Mouse (Mus musculus) midbrain, embryonic 13.5 days (tissue): ENCODE measurements around the gene Tecr. TPM values are rescaled to one million over a fixed set of nuclear protein-coding genes. Genes with fewer than 3 reads are reported as not detected.
"Not testable (repeated sequence)": the region's sequence is repeated elsewhere in the genome, so short reads cannot be mapped to it uniquely, and the experiment has no call there.

Experiments
- ATAC-seq: fragments of 200-750 bp; cut with Nextera tagmentation; 2 replicates; pipeline ENCODE4 v1.8.0; 2017; ENCODE audit warnings: mild to moderate bottlenecking, moderate TSS enrichment, moderate library complexity
- H3K27ac ChIP-seq: fragments of 300-500 bp; sonication (generic); 2 replicates; pipeline ENCODE4 v1.5.1; 2015; ENCODE audit warnings: inconsistent platforms, mild to moderate bottlenecking, moderate library complexity
- H3K27me3 ChIP-seq: fragments of 300-500 bp; sonication (generic); 2 replicates; pipeline ENCODE4 v1.6.1; 2015; ENCODE audit warnings: mild to moderate bottlenecking, inconsistent platforms
- H3K36me3 ChIP-seq: fragments of 300-500 bp; sonication (generic); 2 replicates; pipeline ENCODE4 v1.6.1; 2015; ENCODE audit warnings: mild to moderate bottlenecking, inconsistent platforms
- H3K4me1 ChIP-seq: fragments of 300-500 bp; sonication (generic); replicated peaks from 2 replicates; pipeline ENCODE4 v1.6.1; 2015; ENCODE audit warnings: inconsistent platforms
- H3K4me2 ChIP-seq: fragments of 300-500 bp; sonication (generic); replicated peaks from 2 replicates; pipeline ENCODE4 v1.6.1; 2015; ENCODE audit warnings: moderate library complexity, mild to moderate bottlenecking, inconsistent platforms
- H3K4me3 ChIP-seq: fragments of 300-500 bp; sonication (generic); replicated peaks from 2 replicates; pipeline ENCODE4 v1.5.1; 2015; ENCODE audit warnings: mild to moderate bottlenecking, inconsistent platforms
- H3K9ac ChIP-seq: fragments of 300-500 bp; sonication (generic); replicated peaks from 2 replicates; pipeline ENCODE4 v1.6.1; 2015; ENCODE audit warnings: mild to moderate bottlenecking, inconsistent platforms
- H3K9me3 ChIP-seq: fragments of 300-500 bp; sonication (generic); 2 replicates; pipeline ENCODE4 v1.6.1; 2016; ENCODE audit warnings: mild to moderate bottlenecking, inconsistent platforms
- WGBS: fragments of 180-500 bp; shearing (Covaris S2); methylation state at CpG from one replicate; pipeline ENCODE4 v1.1.7; 2015; 5-methylcytosine and 5-hydroxymethylcytosine counted together
- polyA plus RNA-seq: library from polyadenylated mRNA; unstranded; fragments of >200 nt; fragmentation: Nextera tagmentation; extraction: Ambion mirVana; gene quantifications from 2 replicates; pipeline ENCODE4 v1.2.1, GENCODE M21; 2015

Tecr gene
- polyA plus RNA-seq, 1 experiment from 2014 or later = 820 TPM

DNA sequence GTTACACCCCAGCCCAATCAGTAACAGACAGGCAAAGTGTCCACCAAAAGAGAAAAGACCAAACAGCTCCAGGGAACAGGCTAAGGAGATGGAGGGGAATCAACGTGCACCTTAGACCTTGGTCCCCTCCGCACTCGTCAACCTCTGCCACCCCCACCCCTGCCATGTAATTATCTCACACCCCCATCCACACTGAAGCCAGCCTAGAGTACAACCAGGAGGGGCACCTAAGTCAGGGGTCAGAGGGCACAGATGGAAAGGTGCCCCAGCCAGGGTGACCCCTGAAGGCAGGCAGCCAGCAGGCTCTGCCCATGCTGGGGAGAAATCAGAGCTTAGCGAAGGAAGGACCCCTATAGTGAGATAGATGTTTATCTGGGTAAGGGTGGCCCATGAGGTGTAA lies 30.9 kb downstream of the Tecr start:
- no peak for ATAC-seq
- Histone ChIP-seq H3K27ac (0 out of 2 replicates have a peak overlapping the region, but pooled peaks have one; percentile 4), H3K9me3 (no peaks in the 10 kb centered on the region), H3K4me1 (peaks cover 72% of the 10 kb centered on the region), H3K9ac (no peak overlapping the region; the same call in 1 of the 2 replicates), H3K4me3 (no peak overlapping the region), H3K36me3 (peaks cover 37% of the 10 kb centered on the region), H3K27me3 (no peaks in the 10 kb centered on the region), H3K4me2 (no peak overlapping the region)
- 69% methylated on average over 4 of the region's 4 CpGs for WGBS

DNA sequence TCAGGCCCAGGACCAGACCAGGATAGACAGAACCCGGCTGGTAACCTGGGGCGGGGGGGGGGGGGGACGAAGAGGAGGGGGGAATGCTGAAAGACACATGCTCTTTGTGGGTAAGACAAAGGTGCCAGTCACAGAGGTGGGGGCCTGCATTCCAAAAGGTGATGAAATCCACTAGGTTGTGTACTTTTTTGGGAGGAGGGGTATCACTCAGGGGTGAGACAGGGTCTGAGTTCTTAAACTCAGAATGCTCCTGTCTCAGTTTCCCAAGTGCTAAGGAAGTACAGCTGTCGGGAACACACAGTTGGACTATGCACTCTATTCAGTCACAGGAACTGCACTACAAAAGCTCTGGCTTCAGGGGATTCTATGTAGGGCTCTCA lies 31.3 kb downstream of the Tecr start:
- peaks cover 41% of the 10 kb centered on the region for H3K36me3 ChIP-seq
- H3K4me2 ChIP-seq = no peak overlapping the region
- 0 out of 2 replicates have a peak overlapping the region, but pooled peaks have one; percentile 14 for H3K27ac ChIP-seq
- peaks cover 69% of the 10 kb centered on the region for H3K4me1 ChIP-seq
- no peaks in the 10 kb centered on the region for H3K9me3 ChIP-seq
- no peaks in the 10 kb centered on the region for H3K27me3 ChIP-seq
- no peak overlapping the region for H3K4me3 ChIP-seq
- WGBS = 87% methylated on average over 3 of the region's 4 CpGs
- H3K9ac ChIP-seq = no peak overlapping the region
- ATAC-seq = no peak

DNA sequence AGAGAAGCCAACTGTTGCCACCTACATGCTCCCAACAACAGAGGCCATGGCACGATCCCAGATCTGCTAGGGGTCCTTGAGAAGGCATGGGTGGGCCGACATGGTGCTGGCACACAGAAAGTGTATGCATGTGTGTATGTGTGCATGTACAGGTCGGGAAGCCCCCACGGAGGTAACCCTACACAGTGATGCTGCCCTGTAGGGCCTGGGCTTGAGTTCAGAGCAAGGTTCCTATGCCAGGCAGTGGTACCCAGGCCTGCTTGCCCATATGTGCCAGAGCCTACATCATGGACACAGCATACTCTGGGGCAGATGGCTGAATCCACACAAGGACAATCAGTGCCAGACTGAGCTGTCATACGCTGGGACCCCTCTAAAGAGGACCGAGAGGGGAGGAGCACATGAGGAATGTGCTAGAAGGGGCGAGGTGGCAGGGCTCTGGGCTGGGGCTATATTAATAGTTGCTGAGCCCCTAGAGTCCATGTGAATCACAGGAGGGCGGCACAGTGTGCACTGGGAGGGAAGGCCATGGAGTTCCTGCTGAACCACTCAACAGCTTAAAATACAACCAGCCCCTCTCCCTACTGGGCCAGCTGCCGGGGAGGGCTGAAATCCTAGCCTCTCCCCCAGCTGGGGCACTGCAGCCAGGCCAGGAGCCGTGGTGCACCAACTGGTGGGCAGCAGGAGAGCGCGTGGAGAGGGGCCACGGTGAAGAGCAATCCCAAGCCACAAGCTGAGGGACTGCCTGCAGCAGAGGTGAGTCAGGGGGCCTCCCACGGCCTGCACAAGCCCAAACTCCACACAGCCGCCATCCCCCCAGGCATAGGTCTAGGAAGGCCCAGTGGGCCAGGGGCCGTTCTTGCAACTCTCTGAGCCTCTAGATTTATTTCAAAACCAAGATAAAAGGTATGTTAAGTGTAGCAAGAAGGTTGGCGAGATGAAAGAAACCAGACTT lies 31.9 kb downstream of the Tecr start:
- WGBS = 81% methylated on average over 17 of the region's 17 CpGs
- Histone ChIP-seq H3K9me3 (no peaks in the 10 kb centered on the region), H3K9ac (no peak overlapping the region), H3K4me1 (peaks cover 64% of the 10 kb centered on the region), H3K36me3 (peaks cover 47% of the 10 kb centered on the region), H3K27me3 (no peaks in the 10 kb centered on the region), H3K4me2 (no peak overlapping the region), H3K27ac (peak overlapping the region; percentile 35; the same call in 1 of the 2 replicates), H3K4me3 (no peak overlapping the region)
- ATAC-seq = no peak

DNA sequence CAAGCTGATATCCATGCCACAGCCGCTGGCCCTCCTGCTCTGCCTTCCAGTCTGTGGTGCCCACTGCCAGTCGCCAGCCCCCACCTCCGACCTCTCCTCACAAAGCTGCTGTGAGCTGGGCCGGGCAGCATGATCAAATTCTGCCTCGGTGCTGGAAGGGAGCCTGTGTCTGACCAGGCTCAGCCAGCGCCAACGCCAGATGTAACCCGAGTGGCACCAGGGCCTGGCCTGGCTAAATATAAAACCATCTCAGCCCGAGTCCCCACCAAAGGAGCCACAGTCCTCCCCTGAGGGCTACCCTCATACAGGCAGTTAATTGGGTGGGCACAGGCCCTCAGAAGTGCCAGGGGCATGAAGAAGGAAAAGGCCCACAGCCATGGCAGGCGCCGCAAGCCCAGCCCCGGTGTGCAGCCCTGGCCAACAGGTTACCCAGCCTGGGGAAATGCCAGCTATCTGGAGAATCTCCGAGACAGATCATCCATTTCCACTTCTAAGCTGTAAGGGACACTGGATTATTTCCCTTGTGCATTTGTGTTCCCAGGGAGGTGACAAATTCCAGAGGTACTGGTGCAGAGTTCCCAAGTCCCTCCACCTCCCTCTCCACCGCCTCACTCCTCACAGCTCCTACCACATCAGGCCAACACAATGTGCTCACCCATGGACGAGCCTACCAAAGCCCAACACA lies 33.0 kb downstream of the Tecr start:
- peaks cover 53% of the 10 kb centered on the region for H3K4me1 ChIP-seq
- ATAC-seq = no peak
- H3K36me3 ChIP-seq = peaks cover 53% of the 10 kb centered on the region
- no peak overlapping the region for H3K4me3 ChIP-seq
- no peak overlapping the region for H3K27ac ChIP-seq
- no peaks in the 10 kb centered on the region for H3K9me3 ChIP-seq
- H3K4me2 ChIP-seq = no peak overlapping the region
- H3K27me3 ChIP-seq = no peaks in the 10 kb centered on the region
- 87% methylated on average over 15 of the region's 15 CpGs for WGBS
- no peak overlapping the region for H3K9ac ChIP-seq

DNA sequence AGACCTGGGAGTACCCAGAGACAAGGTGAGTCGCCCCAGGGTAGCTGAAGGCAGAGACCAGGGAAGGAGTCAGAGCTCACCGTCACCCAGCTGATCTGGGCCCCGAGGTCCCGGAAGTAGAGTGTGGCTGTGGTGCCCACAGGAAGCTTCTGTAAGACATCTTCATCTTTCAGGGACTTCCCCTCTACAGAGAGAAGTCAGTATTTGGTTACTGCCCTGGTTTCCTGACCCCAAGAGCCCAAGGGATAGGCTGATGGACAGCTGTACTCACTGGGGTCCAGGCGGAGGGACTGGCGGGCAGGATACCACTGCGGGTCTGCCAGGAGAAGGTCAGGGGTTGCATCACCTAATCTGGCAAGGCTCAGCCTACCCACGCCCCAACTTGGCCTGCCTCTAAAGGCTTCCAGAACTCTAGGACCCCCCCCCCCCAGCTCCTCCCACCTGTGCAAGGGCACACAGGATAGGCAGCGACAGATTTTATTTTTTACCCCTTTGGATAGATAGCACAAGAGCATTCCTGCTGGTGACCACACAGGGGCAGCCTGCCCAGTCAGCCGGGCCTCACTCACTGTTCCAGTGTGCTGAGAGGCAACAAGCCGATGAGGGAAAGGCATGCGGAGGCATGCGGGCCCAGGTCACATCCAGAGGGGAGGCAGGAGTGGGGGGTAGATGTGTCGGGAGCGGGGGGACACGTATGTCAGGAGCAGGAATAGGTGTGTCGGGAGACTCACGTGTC lies 34.5 kb downstream of the Tecr start:
- Histone ChIP-seq H3K4me1 (peaks cover 49% of the 10 kb centered on the region), H3K9ac (no peak overlapping the region), H3K27ac (no peak overlapping the region), H3K9me3 (no peaks in the 10 kb centered on the region), H3K4me3 (no peak overlapping the region), H3K4me2 (no peak overlapping the region), H3K27me3 (no peaks in the 10 kb centered on the region), H3K36me3 (peaks cover 62% of the 10 kb centered on the region)
- 88% methylated on average over 18 of the region's 18 CpGs for WGBS
- no peak for ATAC-seq

DNA sequence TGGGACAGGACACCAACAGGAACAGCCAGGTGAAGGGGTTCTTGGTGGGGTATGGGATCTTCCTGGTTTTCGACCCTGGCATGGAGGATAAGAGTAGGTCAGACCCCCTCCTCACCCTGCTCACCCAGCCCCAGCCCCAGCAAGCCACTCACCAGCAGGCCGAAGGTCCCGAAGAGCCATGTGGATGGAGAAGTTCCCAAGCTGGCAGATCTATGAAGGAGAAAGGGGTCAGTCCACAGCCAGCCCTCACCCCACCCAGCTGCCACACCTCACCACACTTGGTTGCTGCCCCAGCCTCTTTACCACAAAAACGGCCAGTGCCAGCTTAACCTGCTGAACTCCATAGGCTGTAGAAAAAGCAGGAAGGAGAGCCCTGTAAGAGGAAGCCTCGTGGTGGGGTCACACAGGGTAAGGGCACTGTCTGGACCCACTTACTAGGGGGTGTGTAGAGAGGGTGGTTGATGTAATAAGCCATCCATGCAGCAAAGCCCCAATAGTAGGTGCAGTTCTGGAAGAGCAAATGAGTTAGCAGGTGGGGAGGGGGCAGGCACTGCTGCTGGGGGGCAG lies 35.4 kb downstream of the Tecr start:
- no peak for ATAC-seq
- WGBS = 93% methylated on average over 5 of the region's 5 CpGs
- H3K36me3 ChIP-seq = peaks cover 62% of the 10 kb centered on the region

DNA sequence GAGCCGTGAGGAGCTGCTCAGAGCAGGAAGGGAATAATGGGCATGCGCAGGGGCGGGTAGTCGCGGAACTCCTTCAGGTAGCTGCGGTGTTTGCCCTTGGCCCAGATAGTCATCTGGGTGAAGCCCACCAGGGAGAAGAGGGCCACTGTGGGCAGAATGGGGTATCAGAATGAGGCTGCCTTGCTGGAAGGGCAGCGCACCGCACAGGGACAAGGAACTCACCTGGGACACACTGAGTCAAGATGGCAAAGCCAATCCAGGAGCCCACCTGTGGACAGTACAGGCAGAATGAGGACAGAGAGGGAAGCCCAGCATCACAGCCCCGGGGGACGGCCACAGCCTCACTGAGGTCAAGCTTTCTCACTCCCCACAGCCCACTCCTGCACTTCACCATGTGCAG lies 36.0 kb downstream of the Tecr start:
- no peaks in the 10 kb centered on the region for H3K27me3 ChIP-seq
- H3K9me3 ChIP-seq = no peaks in the 10 kb centered on the region
- peaks cover 49% of the 10 kb centered on the region for H3K4me1 ChIP-seq
- peaks cover 62% of the 10 kb centered on the region for H3K36me3 ChIP-seq
- no peak for ATAC-seq
- H3K4me3 ChIP-seq = no peak overlapping the region
- WGBS = 97% methylated on average over 10 of the region's 10 CpGs
- H3K9ac ChIP-seq = no peak overlapping the region
- H3K27ac ChIP-seq = no peak overlapping the region
- H3K4me2 ChIP-seq = no peak overlapping the region

More for the DNA sequence above, 35.4 kb downstream of the Tecr start:
- Histone ChIP-seq H3K4me2 (no peak overlapping the region), H3K9me3 (no peaks in the 10 kb centered on the region), H3K27me3 (no peaks in the 10 kb centered on the region), H3K27ac (no peak overlapping the region), H3K4me3 (no peak overlapping the region), H3K9ac (no peak overlapping the region), H3K4me1 (peaks cover 51% of the 10 kb centered on the region)

DNA sequence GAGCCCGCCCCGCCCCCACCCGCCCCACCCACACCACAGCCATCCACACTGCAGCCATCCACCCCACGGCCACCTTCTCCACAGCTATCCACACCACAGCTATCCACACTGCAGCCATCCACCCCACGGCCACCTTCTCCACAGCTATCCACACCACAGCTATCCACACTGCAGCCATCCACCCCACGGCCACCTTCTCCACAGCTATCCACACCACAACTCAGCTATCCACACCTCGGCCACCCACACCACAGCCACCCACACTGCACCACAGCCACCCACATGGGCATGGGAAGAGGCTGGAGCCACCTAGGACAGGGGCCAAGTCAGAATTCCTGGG lies 36.8 kb downstream of the Tecr start:
- H3K27me3 ChIP-seq, H3K4me2 ChIP-seq, H3K27ac ChIP-seq, ATAC-seq, H3K9me3 ChIP-seq, H3K4me3 ChIP-seq, H3K9ac ChIP-seq: not testable (repeated sequence)
- Histone ChIP-seq H3K36me3 (peaks cover 61% of the 10 kb centered on the region), H3K4me1 (peaks cover 40% of the 10 kb centered on the region)
- WGBS = 93% methylated on average over 4 of the region's 7 CpGs

DNA sequence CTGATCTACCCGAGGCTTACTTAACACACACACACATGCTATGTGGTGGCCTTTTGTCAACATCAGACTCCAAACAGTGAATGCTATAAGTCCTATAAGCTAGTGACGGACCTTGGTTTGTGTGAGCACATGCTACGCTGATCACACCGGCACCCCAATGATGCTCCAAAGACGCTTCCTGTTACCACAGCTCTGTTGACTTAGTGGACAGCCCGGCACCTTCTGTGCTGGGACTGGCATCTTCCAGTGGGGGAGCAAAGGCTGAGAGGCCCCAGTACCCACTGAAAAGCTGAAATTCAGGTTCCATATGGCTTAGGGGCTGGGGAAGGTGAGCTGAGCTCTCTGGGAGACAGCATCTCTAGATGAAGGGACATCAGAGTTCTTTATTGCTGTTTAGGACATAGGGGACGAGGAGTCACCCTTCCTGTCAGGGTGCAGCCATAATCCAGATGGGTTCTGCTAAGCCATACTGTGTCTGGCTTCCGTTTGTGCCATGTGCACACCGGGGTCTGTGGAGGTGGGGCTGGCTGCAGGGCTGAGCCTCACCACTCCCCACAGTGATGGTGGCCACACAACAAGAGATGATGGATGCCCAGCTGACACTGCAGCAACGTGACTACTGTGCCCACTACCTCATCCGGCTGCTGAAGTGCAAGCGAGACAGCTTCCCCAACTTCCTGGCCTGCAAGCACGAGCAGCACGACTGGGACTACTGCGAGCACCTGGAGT lies 37.3 kb downstream of the Tecr start:
- Histone ChIP-seq H3K27me3 (no peaks in the 10 kb centered on the region), H3K4me2 (no peak overlapping the region), H3K4me1 (peaks cover 35% of the 10 kb centered on the region), H3K9ac (no peak overlapping the region), H3K27ac (no peak overlapping the region), H3K9me3 (no peaks in the 10 kb centered on the region), H3K4me3 (no peak overlapping the region), H3K36me3 (peaks cover 56% of the 10 kb centered on the region)
- WGBS = 93% methylated on average over 13 of the region's 15 CpGs
- no peak for ATAC-seq

DNA sequence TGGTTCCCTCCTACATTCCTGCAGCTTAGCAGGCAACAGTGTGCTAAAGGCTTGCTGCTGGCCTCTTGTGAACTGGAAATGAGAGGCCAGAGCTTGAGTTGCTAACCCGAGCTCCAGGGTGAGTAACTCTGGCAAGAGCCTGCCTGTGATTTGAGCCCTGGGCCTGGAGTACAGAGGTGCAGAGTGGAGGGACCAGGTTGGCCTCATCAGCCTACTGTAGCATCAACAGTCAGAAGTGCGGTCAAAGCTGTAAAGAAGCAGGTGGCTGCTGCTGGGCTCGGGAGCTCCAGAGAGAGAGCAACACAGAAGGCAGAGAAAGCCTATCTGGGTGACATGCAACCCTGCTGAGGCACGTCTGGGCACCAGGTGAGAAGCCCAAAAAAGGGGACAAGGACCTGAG lies 38.6 kb downstream of the Tecr start:
- no peaks in the 10 kb centered on the region for H3K27me3 ChIP-seq
- H3K4me3 ChIP-seq = no peak overlapping the region
- H3K4me1 ChIP-seq = peaks cover 27% of the 10 kb centered on the region
- no peaks in the 10 kb centered on the region for H3K9me3 ChIP-seq
- WGBS = 87% methylated on average over 4 of the region's 4 CpGs
- no peak overlapping the region for H3K9ac ChIP-seq
- H3K4me2 ChIP-seq = no peak overlapping the region
- peaks cover 52% of the 10 kb centered on the region for H3K36me3 ChIP-seq
- no peak for ATAC-seq
- H3K27ac ChIP-seq = no peak overlapping the region

DNA sequence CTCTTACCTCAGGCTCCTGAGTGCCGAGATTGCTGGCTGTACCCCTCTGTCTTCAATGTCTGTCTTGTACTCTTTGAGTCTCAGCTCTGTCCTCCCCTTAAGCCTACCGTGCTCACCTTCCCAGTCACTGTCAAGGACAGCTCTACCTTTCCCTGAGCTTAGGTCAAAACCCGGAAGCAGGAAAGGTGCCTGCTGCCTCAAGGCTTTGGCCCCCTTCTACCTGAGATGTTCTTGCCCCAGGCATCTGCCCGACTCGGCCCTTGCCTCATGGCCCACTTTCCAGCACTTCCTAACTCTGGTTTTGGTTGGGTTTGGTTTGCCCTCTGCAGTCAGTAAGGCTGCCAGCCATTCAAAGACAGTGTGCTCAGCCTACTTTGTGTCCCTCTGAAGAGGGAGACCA lies 39.0 kb downstream of the Tecr start:
- Histone ChIP-seq H3K36me3 (peaks cover 48% of the 10 kb centered on the region), H3K4me2 (no peak overlapping the region), H3K9me3 (no peaks in the 10 kb centered on the region), H3K9ac (no peak overlapping the region; the same call in 1 of the 2 replicates), H3K27me3 (no peaks in the 10 kb centered on the region), H3K27ac (no peak overlapping the region), H3K4me1 (peaks cover 23% of the 10 kb centered on the region), H3K4me3 (no peak overlapping the region; the same call in 1 of the 2 replicates)
- ATAC-seq = no peak
- WGBS = 82% methylated on average over 5 of the region's 5 CpGs
